Mouse (Mus musculus): ENCODE measurements around the gene Prpf19.

DNA sequence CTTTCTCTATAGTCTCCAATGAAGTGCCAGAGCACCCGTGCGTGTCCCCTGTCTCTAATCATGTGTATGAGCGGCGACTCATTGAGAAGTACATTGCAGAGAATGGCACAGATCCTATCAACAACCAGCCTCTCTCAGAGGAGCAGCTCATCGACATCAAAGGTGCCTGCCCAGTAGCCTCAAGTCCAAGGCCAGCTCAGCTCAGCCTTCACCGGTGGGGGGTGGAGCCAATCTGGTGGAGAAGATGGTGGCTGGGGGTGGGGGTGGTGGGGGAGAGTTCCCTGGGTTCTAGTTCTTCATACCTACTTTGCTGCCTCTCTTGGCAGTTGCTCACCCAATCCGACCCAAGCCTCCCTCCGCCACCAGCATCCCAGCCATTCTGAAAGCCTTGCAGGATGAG lies 2.5 kb downstream of the Prpf19 start:
- no peak for TF ChIP-seq CTCF (IDR thresholded peaks at IDR 0.05; ENCODE audit: control insufficient read depth, insufficient read depth, insufficient replicate concordance, low read depth, low read length)
- no peak for TF ChIP-seq POLR2A (IDR thresholded peaks at IDR 0.05; ENCODE audit: control insufficient read depth, low read depth, low read length)
